In genomic region chr16:92454002-92454401, GRCm38 (mm10) we compare ENCODE assay signal across 23 mouse cellular contexts. TPM values are rescaled to one million over a fixed set of nuclear protein-coding genes. Genes with fewer than 3 reads are reported as not detected.
DNase-seq lines count a peak whose midpoint lies in the region; ATAC-seq and TF ChIP-seq lines count a peak whose summit lies in the region.
"Had no signal": no experiment of that assay in that cellular context is flagged by ENCODE, and none has a peak within 500 bp of the region (broad histone marks: within the 10 kb centered on the region; RNA-seq: fewer than 3 reads in every experiment).

No protein-coding gene starts in this region.

- no peak for TF ChIP-seq POLR2A in ES-Bruce4 (IDR thresholded peaks at IDR 0.05; ENCODE audit: insufficient read depth, low read length)

- no peak overlapping the region for H3K4me2 ChIP-seq in intestine, postnatal 0 days (replicated peaks; ENCODE audit: low read depth)
- no peak overlapping the region for H3K4me2 ChIP-seq in intestine, embryonic 16.5 days (ENCODE audit: low read depth, low read length)
- no peak overlapping the region for H3K4me2 ChIP-seq in lung, postnatal 0 days (replicated peaks; ENCODE audit: low read depth, low read length)
- H3K4me2 ChIP-seq: embryonic facial prominence, embryonic 13.5 days; forebrain, embryonic 13.5 days; heart, embryonic 11.5 days; heart, embryonic 15.5 days; hindbrain, embryonic 14.5 days had no signal

- H3K4me3 ChIP-seq in intestine, postnatal 0 days (ENCODE audit: low read depth, low read length) = no peak overlapping the region
- no peak overlapping the region for H3K4me3 ChIP-seq in intestine, embryonic 16.5 days (ENCODE audit: low read length)
- H3K4me3 ChIP-seq in lung, postnatal 0 days (ENCODE audit: low read depth, low read length) = no peak overlapping the region
- H3K4me3 ChIP-seq in ES-Bruce4 (ENCODE audit: low read depth, low read length) = no peak overlapping the region
- H3K4me3 ChIP-seq: embryonic facial prominence, embryonic 13.5 days; forebrain, embryonic 13.5 days; heart, embryonic 15.5 days; hindbrain, embryonic 10.5 days had no signal

- no peak for TF ChIP-seq EP300 in lung, postnatal 0 days (IDR thresholded peaks at IDR 0.05)
- TF ChIP-seq EP300 in ES-Bruce4 (IDR thresholded peaks at IDR 0.05; ENCODE audit: insufficient read depth, low read depth, low read length) = no peak

- peak; percentile 56 for TF ChIP-seq CTCF in intestine, postnatal 0 days (IDR thresholded peaks at IDR 0.05; ENCODE audit: low read depth)
- peak; percentile 47 for TF ChIP-seq CTCF in lung, postnatal 0 days (IDR thresholded peaks at IDR 0.05)
- peak; percentile 11 for TF ChIP-seq CTCF in ES-Bruce4 (IDR thresholded peaks at IDR 0.05; ENCODE audit: low read depth, low read length)

- H3K36me3 ChIP-seq in intestine, postnatal 0 days (ENCODE audit: control insufficient read depth, insufficient read depth) = 0 out of 2 replicates have a peak, but pooled peaks cover 5% of the 10 kb centered on the region
- no peaks in the 10 kb centered on the region for H3K36me3 ChIP-seq in intestine, embryonic 16.5 days (ENCODE audit: control insufficient read depth, insufficient read depth, low read length)
- no peaks in the 10 kb centered on the region for H3K36me3 ChIP-seq in lung, postnatal 0 days (ENCODE audit: insufficient read depth, low read length)
- no peaks in the 10 kb centered on the region for H3K36me3 ChIP-seq in ES-Bruce4 (ENCODE audit: control insufficient read depth, insufficient read depth, low read length, poor library complexity, severe bottlenecking)
- H3K36me3 ChIP-seq: heart, embryonic 15.5 days had no signal

- no peaks in the 10 kb centered on the region for H3K4me1 ChIP-seq in intestine, postnatal 0 days (replicated peaks; ENCODE audit: control insufficient read depth, insufficient read depth, low read length)
- H3K4me1 ChIP-seq in intestine, embryonic 16.5 days (ENCODE audit: control insufficient read depth, insufficient read depth, low read length) = no peaks in the 10 kb centered on the region
- peaks cover 3% of the 10 kb centered on the region; the same call in 1 of the 2 replicates for H3K4me1 ChIP-seq in lung, postnatal 0 days (ENCODE audit: insufficient read depth, low read depth, low read length)
- H3K4me1 ChIP-seq in ES-Bruce4 (ENCODE audit: control insufficient read depth, insufficient read depth, low read length) = peaks cover 3% of the 10 kb centered on the region

- no peaks in the 10 kb centered on the region for H3K27me3 ChIP-seq in intestine, postnatal 0 days (replicated peaks; ENCODE audit: control insufficient read depth, insufficient read depth, low read length)
- no peaks in the 10 kb centered on the region for H3K27me3 ChIP-seq in intestine, embryonic 16.5 days (replicated peaks; ENCODE audit: control insufficient read depth, insufficient read depth, low read length)
- no peaks in the 10 kb centered on the region for H3K27me3 ChIP-seq in lung, postnatal 0 days (replicated peaks; ENCODE audit: insufficient read depth, low read length)
- no peaks in the 10 kb centered on the region for H3K27me3 ChIP-seq in ES-Bruce4 (ENCODE audit: control insufficient read depth, insufficient read depth, low read length, poor library complexity, severe bottlenecking)
- H3K27me3 ChIP-seq: embryonic facial prominence, embryonic 13.5 days; forebrain, embryonic 13.5 days; Patski had no signal

- 95% methylated on average over 7 of the region's 7 CpGs for WGBS in intestine, postnatal 0 days
- WGBS in intestine, embryonic 16.5 days = 93% methylated on average over 7 of the region's 7 CpGs
- WGBS in lung, postnatal 0 days = 88% methylated on average over 7 of the region's 7 CpGs

- H3K9ac ChIP-seq in intestine, postnatal 0 days (ENCODE audit: low read depth, low read length) = no peak overlapping the region
- H3K9ac ChIP-seq in intestine, embryonic 16.5 days (ENCODE audit: low read depth, low read length) = no peak overlapping the region
- no peak overlapping the region for H3K9ac ChIP-seq in lung, postnatal 0 days (replicated peaks; ENCODE audit: low read depth)
- no peak overlapping the region for H3K9ac ChIP-seq in ES-Bruce4 (ENCODE audit: low read depth, poor library complexity, severe bottlenecking)
- H3K9ac ChIP-seq: embryonic facial prominence, embryonic 13.5 days; forebrain, embryonic 13.5 days; forebrain, postnatal 0 days; heart, embryonic 15.5 days; hindbrain, embryonic 14.5 days had no signal

- H3K27ac ChIP-seq in intestine, postnatal 0 days (ENCODE audit: low read depth, low read length) = no peak overlapping the region
- no peak overlapping the region for H3K27ac ChIP-seq in intestine, embryonic 16.5 days (ENCODE audit: low read length)
- H3K27ac ChIP-seq in lung, postnatal 0 days (ENCODE audit: low read length) = no peak overlapping the region
- no peak overlapping the region for H3K27ac ChIP-seq in ES-Bruce4 (ENCODE audit: insufficient read depth, low read length)
- H3K27ac ChIP-seq: forebrain, embryonic 13.5 days; heart, embryonic 15.5 days; hindbrain, embryonic 10.5 days; hindbrain, embryonic 14.5 days had no signal

- ATAC-seq in intestine, postnatal 0 days = no peak
- ATAC-seq in intestine, embryonic 16.5 days = no peak
- ATAC-seq in lung, postnatal 0 days = no peak
- ATAC-seq: activated CD4-positive, CD25-positive, alpha-beta regulatory T cell, adult 4 months; CD4-positive, CD25-positive, alpha-beta regulatory T cell, adult 4 months; forebrain, embryonic 13.5 days; forebrain, postnatal 0 days; Patski had no signal

- no peaks in the 10 kb centered on the region for H3K9me3 ChIP-seq in intestine, postnatal 0 days (ENCODE audit: control insufficient read depth)
- H3K9me3 ChIP-seq in intestine, embryonic 16.5 days (ENCODE audit: control insufficient read depth, low read length) = no peaks in the 10 kb centered on the region
- no peaks in the 10 kb centered on the region for H3K9me3 ChIP-seq in lung, postnatal 0 days (ENCODE audit: low read length)
- H3K9me3 ChIP-seq in ES-Bruce4 (replicated peaks; ENCODE audit: control insufficient read depth, insufficient read depth, low read length, poor library complexity, severe bottlenecking) = no peaks in the 10 kb centered on the region
- H3K9me3 ChIP-seq: embryonic facial prominence, embryonic 13.5 days; forebrain, embryonic 13.5 days; heart, embryonic 15.5 days; hindbrain, embryonic 10.5 days had no signal

- DNase-seq in lung, postnatal 0 days (ENCODE audit: low spot score) = no peak
- DNase-seq in lung, postnatal 25 days (ENCODE audit: low spot score) = no peak
- no peak for DNase-seq in right cerebral cortex, postnatal 36 days (ENCODE audit: low spot score in 2 of 2)
- no peak for DNase-seq in kidney, postnatal 25 days
- DNase-seq: adrenal gland, postnatal 14 days; B cell, adult 2 months; cerebellum, adult 11-12 months; cerebellum, adult 9-10 months; cerebellum, postnatal 25 days; forebrain, postnatal 0 days; heart, adult 18-20 months had no signal

RNA-seq across cellular contexts. Expression of gene Rcan1, which starts 16.7 kb away (rescaled TPM):
- 52.0 and 86.5 TPM in 2 replicates for polyA plus RNA-seq in intestine, postnatal 0 days (2015; fragmentation: Nextera tagmentation; extraction: Ambion mirVana)
- 23.6 and 28.1 TPM in 2 replicates for polyA plus RNA-seq in intestine, embryonic 16.5 days (2015; fragmentation: Nextera tagmentation; extraction: Ambion mirVana)
- polyA plus RNA-seq in lung, postnatal 0 days (2015; fragmentation: Nextera tagmentation; extraction: Ambion mirVana) = 54.7 and 56.1 TPM in 2 replicates
- 37.2 and 42.8 TPM in 2 replicates for polyA plus RNA-seq in ES-Bruce4 (2011; ENCODE audit: insufficient read depth, insufficient read length, low read depth, missing spikeins)

RNA-seq across cellular contexts. Expression of gene Clic6, which starts 31.5 kb away (rescaled TPM):
- 70.7 and 77.8 TPM in 2 replicates for polyA plus RNA-seq in intestine, postnatal 0 days (2015; fragmentation: Nextera tagmentation; extraction: Ambion mirVana)
- 57.4 and 76.6 TPM in 2 replicates for polyA plus RNA-seq in intestine, embryonic 16.5 days (2015; fragmentation: Nextera tagmentation; extraction: Ambion mirVana)
- 14.5 and 16.4 TPM in 2 replicates for polyA plus RNA-seq in lung, postnatal 0 days (2015; fragmentation: Nextera tagmentation; extraction: Ambion mirVana)
- polyA plus RNA-seq in ES-Bruce4 (2011; ENCODE audit: insufficient read depth, insufficient read length, low read depth, missing spikeins) = 5.5 and 6.8 TPM in 2 replicates
- polyA plus RNA-seq: activated CD4-positive, CD25-positive, alpha-beta regulatory T cell, adult 4 months; CD4-positive, CD25-positive, alpha-beta regulatory T cell, adult 4 months had no signal
